Mouse (Mus musculus) adrenal gland, adult 2 months (tissue): ENCODE measurements around the gene Grm7. TPM values are rescaled to one million over a fixed set of nuclear protein-coding genes. Genes with fewer than 3 reads are reported as not detected.

Experiments
- DNase-seq: peaks from one replicate; pipeline ENCODE4 v3.0.0; 2021
- polyA plus RNA-seq: library from polyadenylated mRNA; depleted of rRNA; stranded (reverse); fragments of >200 nt; gene quantifications from 2 replicates; pipeline ENCODE4 v1.2.3, GENCODE M21; 2012
- total RNA-seq, 2 experiments: library from RNA; stranded (reverse); gene quantifications; 2 replicates each; pipeline ENCODE4 v1.2.3; 2021

Grm7 gene
- total and polyA plus RNA-seq, 3 experiments: 0.42 to 1.3 (median 1.2) TPM

GRCm38 (mm10) chr6:110868311-110868710 is 222.9 kb downstream of the Grm7 start:
- no peak for DNase-seq

- no peak for DNase-seq
These were observed 336.6 kb downstream of the Grm7 start for GRCm38 (mm10) chr6:110982013-110982412.

- no peak for DNase-seq
These were observed 393.7 kb downstream of the Grm7 start for GRCm38 (mm10) chr6:111039099-111039498.

- DNase-seq: no peak
These were observed 400.5 kb downstream of the Grm7 start for GRCm38 (mm10) chr6:111045896-111046295.

GRCm38 (mm10) chr6:111049247-111049646 is 403.9 kb downstream of the Grm7 start:
- DNase-seq: no peak

- no peak for DNase-seq
These were observed 408.9 kb downstream of the Grm7 start for GRCm38 (mm10) chr6:111054001-111054975.

- DNase-seq: no peak
These were observed 412.4 kb downstream of the Grm7 start for GRCm38 (mm10) chr6:111057798-111058197.

GRCm38 (mm10) chr6:111060004-111060403 is 414.6 kb downstream of the Grm7 start:
- no peak for DNase-seq

- no peak for DNase-seq
These were observed 439.2 kb downstream of the Grm7 start for GRCm38 (mm10) chr6:111084569-111084968.

- DNase-seq: no peak
These were observed 449.4 kb downstream of the Grm7 start for GRCm38 (mm10) chr6:111094818-111095217.

GRCm38 (mm10) chr6:111105485-111105884 is 460.1 kb downstream of the Grm7 start:
- no peak for DNase-seq

- DNase-seq: no peak
These were observed 515.7 kb downstream of the Grm7 start for GRCm38 (mm10) chr6:111161037-111161436.

GRCm38 (mm10) chr6:111195333-111195732 is 550.0 kb downstream of the Grm7 start:
- DNase-seq: no peak

GRCm38 (mm10) chr6:111221083-111221729 is 575.8 kb downstream of the Grm7 start:
- DNase-seq: no peak

GRCm38 (mm10) chr6:111255215-111255614 is 609.8 kb downstream of the Grm7 start:
- DNase-seq: no peak

GRCm38 (mm10) chr6:111256939-111257338 is 611.6 kb downstream of the Grm7 start:
- no peak for DNase-seq

- no peak for DNase-seq
These were observed 612.9 kb downstream of the Grm7 start for GRCm38 (mm10) chr6:111258256-111258655.

GRCm38 (mm10) chr6:111261181-111261580 is 615.8 kb downstream of the Grm7 start:
- DNase-seq: no peak

- no peak for DNase-seq
These were observed 631.3 kb downstream of the Grm7 start for GRCm38 (mm10) chr6:111276657-111277056.

- no peak for DNase-seq
These were observed 633.1 kb downstream of the Grm7 start for GRCm38 (mm10) chr6:111278516-111278915.

GRCm38 (mm10) chr6:111293505-111294001 is 648.2 kb downstream of the Grm7 start:
- DNase-seq: no peak

GRCm38 (mm10) chr6:111303912-111304555 is 658.7 kb downstream of the Grm7 start:
- DNase-seq: no peak
